Mouse (Mus musculus) forebrain, embryonic 16.5 days (tissue): ENCODE measurements around the gene Arpc4. TPM values are rescaled to one million over a fixed set of nuclear protein-coding genes. Genes with fewer than 3 reads are reported as not detected.
"Not testable (repeated sequence)": the region's sequence is repeated elsewhere in the genome, so short reads cannot be mapped to it uniquely, and the experiment has no call there.

Source experiments
- ATAC-seq: fragments of 200-750 bp; cut with Nextera tagmentation; 2 replicates; pipeline ENCODE4 v1.8.0; 2017; ENCODE audit warnings: mild to moderate bottlenecking, moderate library complexity
- H3K27ac ChIP-seq: fragments of 300-500 bp; sonication (generic); 2 replicates; pipeline ENCODE4 v1.5.1; 2014; ENCODE audit warnings: low read length, control low read depth
- H3K27me3 ChIP-seq: fragments of 300-500 bp; sonication (generic); replicated peaks from 2 replicates; pipeline ENCODE4 v1.6.1; 2014; ENCODE audit warnings: low read length; ENCODE audit not compliant: control insufficient read depth, insufficient read depth
- H3K36me3 ChIP-seq: fragments of 300-500 bp; sonication (generic); 2 replicates; pipeline ENCODE4 v1.6.1; 2014; ENCODE audit not compliant: control insufficient read depth, insufficient read depth
- H3K4me1 ChIP-seq: fragments of 300-500 bp; sonication (generic); replicated peaks from 2 replicates; pipeline ENCODE4 v1.6.1; 2014; ENCODE audit warnings: low read length; ENCODE audit not compliant: control insufficient read depth, insufficient read depth
- H3K4me2 ChIP-seq: fragments of 300-500 bp; sonication (generic); 2 replicates; pipeline ENCODE4 v1.6.1; 2014; ENCODE audit warnings: mild to moderate bottlenecking, low read length, control low read depth
- H3K4me3 ChIP-seq: fragments of 300-500 bp; sonication (generic); replicated peaks from 2 replicates; pipeline ENCODE4 v1.5.1; 2014; ENCODE audit warnings: mild to moderate bottlenecking, low read length, control low read depth
- H3K9ac ChIP-seq: fragments of 300-500 bp; sonication (generic); replicated peaks from 2 replicates; pipeline ENCODE4 v1.6.1; 2014; ENCODE audit warnings: low read depth, low read length, control low read depth
- H3K9me3 ChIP-seq: fragments of 300-500 bp; sonication (generic); 2 replicates; pipeline ENCODE4 v1.6.1; 2016; ENCODE audit warnings: low read length; ENCODE audit not compliant: control insufficient read depth
- WGBS: fragments of 180-500 bp; shearing (Covaris S2); extraction: QIAGEN DNeasy Blood & Tissue Kit; methylation state at CpG from one replicate; pipeline ENCODE4 v1.1.7; 2014; 5-methylcytosine and 5-hydroxymethylcytosine counted together
- polyA plus RNA-seq: library from polyadenylated mRNA; unstranded; fragments of >200 nt; fragmentation: Nextera tagmentation; extraction: Ambion mirVana; gene quantifications from 2 replicates; pipeline ENCODE4 v1.2.1, GENCODE M21; 2015

Arpc4 gene
- 407 and 414 TPM in 2 replicates for polyA plus RNA-seq

DNA sequence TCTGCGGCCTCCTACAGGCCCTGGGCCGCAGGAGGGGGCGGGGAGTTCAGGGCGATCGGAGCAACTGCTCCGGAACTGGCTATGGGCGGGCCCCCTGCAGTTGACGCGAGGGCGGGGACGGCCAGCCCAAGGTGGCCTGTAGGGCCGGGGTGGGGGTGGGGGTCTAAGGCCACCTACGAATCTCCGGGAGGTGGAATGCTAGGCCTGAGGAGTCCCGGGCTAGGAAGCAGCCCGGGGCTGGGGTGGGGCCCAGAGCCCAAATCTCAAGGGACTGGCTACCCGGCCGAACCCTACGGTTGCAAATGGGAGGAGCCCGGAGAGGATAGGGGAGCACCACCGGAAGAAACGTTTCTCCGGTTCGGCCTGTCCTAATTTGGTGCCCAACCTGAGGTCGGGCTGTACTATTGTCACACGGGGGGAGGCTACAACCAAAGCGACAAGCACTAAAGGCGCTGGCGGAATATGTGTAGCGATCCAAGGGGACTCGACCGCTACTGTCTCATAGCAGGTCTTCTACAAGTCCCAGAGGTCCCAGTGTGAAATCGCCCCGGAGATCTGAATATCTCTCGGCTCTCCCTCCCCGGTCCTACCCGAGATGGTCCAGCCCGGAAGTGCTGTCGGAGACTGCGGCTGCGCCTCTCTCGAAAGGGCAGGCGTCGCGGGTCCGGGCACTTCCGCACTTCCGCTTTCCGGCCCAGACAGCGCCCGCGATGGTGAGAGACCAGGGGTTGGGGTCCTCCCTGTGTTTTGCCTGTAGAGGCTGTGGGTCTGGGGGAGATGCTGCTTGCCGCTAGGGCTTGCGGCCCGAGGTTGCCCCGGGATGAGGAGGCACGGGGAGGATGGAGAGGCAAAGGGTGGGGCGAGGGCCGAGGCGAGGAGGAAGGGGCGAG, at the start of gene Arpc4, which contains the start of gene Tada3:
Arpc4 (plus strand) TSS at position 620 of the 890 bp plus-strand sequence.
Tada3 (minus strand) TSS at position 388 of the 890 bp plus-strand sequence.
- Histone ChIP-seq H3K4me1 (peaks cover 20% of the 10 kb centered on the region), H3K36me3 (peaks cover 24% of the 10 kb centered on the region), H3K4me3 (peak within 1 kb of the TSS; percentile 56), H3K4me2 (peak within 1 kb of the TSS; percentile 86), H3K9ac (peak within 1 kb of the TSS; percentile 95), H3K27me3 (no peaks in the 10 kb centered on the region), H3K27ac (peak within 1 kb of the TSS; percentile 91), H3K9me3 (no peaks in the 10 kb centered on the region)
- under 1% methylated on average over 60 of the region's 61 CpGs for WGBS
- ATAC-seq, result peak; percentile 95

GRCm38 (mm10) chr6:113329396-113329795, 48.5 kb upstream of the Arpc4 start:
- H3K27ac ChIP-seq, result no peak overlapping the region
- no peaks in the 10 kb centered on the region for H3K9me3 ChIP-seq
- no peak overlapping the region for H3K9ac ChIP-seq
- H3K4me3 ChIP-seq, result no peak overlapping the region
- H3K4me1 ChIP-seq, result peaks cover 16% of the 10 kb centered on the region
- peaks cover 4% of the 10 kb centered on the region for H3K36me3 ChIP-seq
- no peak for ATAC-seq
- no peaks in the 10 kb centered on the region for H3K27me3 ChIP-seq
- no peak overlapping the region for H3K4me2 ChIP-seq
- whole genome bisulfite sequencing, result 100% methylated on average over 1 of the region's 1 CpGs

DNA sequence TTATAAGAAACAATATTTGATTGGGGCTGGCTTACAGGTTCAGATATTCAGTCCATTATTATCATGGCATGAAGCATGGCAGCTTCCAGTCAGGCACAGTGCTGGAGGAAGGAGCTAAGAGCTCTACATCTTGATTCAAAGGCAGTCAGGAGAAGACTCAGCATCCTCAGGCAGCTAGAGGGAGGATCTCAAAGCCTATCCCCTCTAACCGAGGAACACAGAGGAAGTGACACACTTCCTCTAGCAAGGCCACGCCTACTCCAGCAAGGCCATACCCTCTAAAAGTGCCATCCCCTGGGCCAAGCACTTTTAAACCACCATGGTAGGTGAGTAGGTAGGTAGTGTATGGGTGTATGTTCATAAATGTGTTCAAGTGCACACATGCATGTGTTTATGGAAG, 47.4 kb upstream of the Arpc4 start:
- Histone ChIP-seq H3K27me3 (no peaks in the 10 kb centered on the region), H3K9ac (no peak overlapping the region), H3K4me1 (peaks cover 16% of the 10 kb centered on the region), H3K4me2 (no peak overlapping the region), H3K36me3 (peaks cover 12% of the 10 kb centered on the region; the same call in 1 of the 2 replicates), H3K9me3 (no peaks in the 10 kb centered on the region), H3K27ac (no peak overlapping the region), H3K4me3 (no peak overlapping the region)
- WGBS, result 68% methylated on average over 2 of the region's 2 CpGs
- no peak for ATAC-seq

DNA sequence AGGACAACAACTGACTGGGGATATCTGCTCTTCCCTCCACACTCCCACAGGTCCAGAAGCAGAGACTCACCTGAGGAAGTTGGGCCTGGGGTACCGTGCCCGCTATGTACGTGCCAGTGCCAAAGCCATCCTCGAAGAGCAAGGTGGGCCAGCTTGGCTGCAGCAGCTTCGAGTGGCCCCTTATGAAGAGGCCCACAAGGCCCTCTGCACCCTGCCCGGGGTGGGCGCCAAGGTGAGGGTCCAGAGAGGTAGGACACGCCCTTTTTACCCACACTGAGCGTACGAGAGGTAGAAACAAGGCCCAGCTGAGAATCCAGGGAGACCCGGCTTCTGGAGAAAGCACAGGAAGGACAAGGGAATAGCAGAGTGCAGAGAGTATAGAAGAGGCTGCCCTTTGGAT, 46.2 kb upstream of the Arpc4 start:
- 91% methylated on average over 11 of the region's 11 CpGs for WGBS
- no peak for ATAC-seq
- Histone ChIP-seq H3K4me3 (no peak overlapping the region), H3K36me3 (peaks cover 16% of the 10 kb centered on the region), H3K9ac (no peak overlapping the region), H3K27ac (no peak overlapping the region), H3K4me1 (peaks cover 11% of the 10 kb centered on the region), H3K9me3 (no peaks in the 10 kb centered on the region), H3K4me2 (no peak overlapping the region), H3K27me3 (no peaks in the 10 kb centered on the region)

- not testable (repeated sequence) for H3K9ac ChIP-seq, H3K27me3 ChIP-seq, H3K4me3 ChIP-seq, H3K4me2 ChIP-seq, H3K4me1 ChIP-seq, ATAC-seq, H3K27ac ChIP-seq, H3K9me3 ChIP-seq
- peaks cover 16% of the 10 kb centered on the region for H3K36me3 ChIP-seq
- 75% methylated on average over 6 of the region's 6 CpGs for WGBS
These were observed 45.2 kb upstream of the Arpc4 start for GRCm38 (mm10) chr6:113332734-113333133.

DNA sequence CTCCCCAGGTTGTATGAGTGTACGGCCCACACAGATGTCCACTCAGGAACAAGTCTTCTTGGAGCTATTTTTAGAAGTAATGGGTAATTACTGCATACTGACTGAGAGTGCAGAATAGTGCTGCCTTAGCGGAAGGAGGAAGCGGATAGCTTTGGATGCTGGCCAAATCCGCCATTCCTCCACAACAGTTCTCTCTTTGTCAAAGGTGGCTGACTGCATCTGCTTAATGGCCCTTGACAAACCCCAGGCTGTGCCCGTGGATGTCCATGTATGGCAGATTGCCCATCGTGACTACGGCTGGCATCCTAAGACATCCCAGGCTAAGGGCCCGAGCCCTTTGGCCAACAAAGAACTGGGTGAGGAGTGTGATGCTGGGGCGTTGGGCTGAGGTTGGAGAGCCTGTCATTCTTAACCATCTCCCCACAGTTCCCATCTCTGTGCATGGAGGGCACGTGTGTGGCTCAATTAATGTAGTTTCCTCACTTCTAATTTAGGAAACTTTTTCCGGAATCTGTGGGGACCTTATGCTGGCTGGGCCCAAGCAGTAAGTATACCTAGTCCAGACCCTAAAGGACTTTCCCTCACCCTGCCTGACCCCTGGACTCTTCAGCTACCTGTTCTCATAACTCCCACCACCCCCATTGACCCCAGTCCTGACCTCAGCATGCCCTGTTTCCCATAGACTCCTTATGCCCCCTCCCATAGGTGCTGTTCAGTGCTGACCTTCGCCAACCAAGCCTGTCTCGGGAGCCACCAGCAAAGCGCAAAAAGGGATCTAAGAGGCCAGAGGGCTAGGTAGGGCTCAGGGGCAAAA, 44.6 kb upstream of the Arpc4 start:
- peak overlapping the region; percentile 19; the same call in 1 of the 2 replicates for H3K27ac ChIP-seq
- no peaks in the 10 kb centered on the region for H3K27me3 ChIP-seq
- peaks cover 16% of the 10 kb centered on the region for H3K36me3 ChIP-seq
- no peak overlapping the region for H3K4me3 ChIP-seq
- WGBS, result 40% methylated on average over 14 of the region's 14 CpGs
- H3K4me1 ChIP-seq, result peaks cover 6% of the 10 kb centered on the region; the same call in 1 of the 2 replicates
- no peak overlapping the region for H3K9ac ChIP-seq
- no peaks in the 10 kb centered on the region for H3K9me3 ChIP-seq
- no peak overlapping the region for H3K4me2 ChIP-seq
- ATAC-seq, result peak; percentile 66

GRCm38 (mm10) chr6:113334216-113334615, 43.7 kb upstream of the Arpc4 start:
- Histone ChIP-seq H3K9ac (no peak overlapping the region), H3K9me3 (no peaks in the 10 kb centered on the region), H3K36me3 (peaks cover 16% of the 10 kb centered on the region), H3K4me1 (peaks cover 6% of the 10 kb centered on the region; the same call in 1 of the 2 replicates), H3K4me2 (no peak overlapping the region), H3K27me3 (no peaks in the 10 kb centered on the region), H3K4me3 (no peak overlapping the region), H3K27ac (no peak overlapping the region)
- no peak for ATAC-seq
- WGBS, result 74% methylated on average over 6 of the region's 6 CpGs

DNA sequence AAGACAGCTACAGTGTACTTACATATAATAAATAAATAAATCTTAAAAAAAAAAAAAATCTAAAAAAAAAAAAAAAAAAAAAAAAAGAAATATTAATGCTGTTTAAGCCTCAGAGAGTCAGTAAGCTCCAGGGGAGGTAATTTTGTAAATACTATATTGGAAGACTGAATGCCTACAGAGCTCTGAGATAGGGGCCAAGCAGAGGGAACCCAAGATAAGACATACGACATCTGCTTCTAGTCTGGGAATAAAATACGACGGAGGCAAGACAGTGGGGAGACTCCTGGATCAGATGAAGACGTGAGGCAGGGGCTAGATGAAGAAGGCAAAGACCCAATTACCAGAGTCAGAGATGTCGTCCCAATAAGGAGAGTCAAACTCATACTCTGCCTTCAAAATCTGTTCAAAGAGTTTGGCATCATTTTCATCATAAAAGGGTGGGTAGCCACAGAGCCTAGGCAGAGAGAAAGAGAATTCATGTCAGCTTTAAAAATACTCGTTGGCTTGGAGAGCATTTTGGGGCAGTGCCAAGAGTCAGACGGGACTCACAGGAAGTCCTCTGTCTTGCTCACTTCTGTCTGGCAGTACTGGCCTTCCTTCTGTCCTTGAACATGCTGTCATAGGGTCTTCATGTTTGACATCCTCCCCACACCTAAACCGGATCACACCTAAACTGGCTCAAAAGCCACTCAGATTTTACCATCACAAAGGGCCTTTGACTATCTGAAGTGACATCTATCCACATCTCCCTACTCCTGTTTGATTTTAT, 40.9 kb upstream of the Arpc4 start:
- 67% methylated on average over 8 of the region's 8 CpGs for WGBS
- Histone ChIP-seq H3K27ac (no peak overlapping the region), H3K9me3 (no peaks in the 10 kb centered on the region), H3K27me3 (no peaks in the 10 kb centered on the region), H3K4me3 (no peak overlapping the region), H3K4me2 (no peak overlapping the region), H3K36me3 (peaks cover 16% of the 10 kb centered on the region), H3K9ac (no peak overlapping the region), H3K4me1 (peaks cover 9% of the 10 kb centered on the region)
- no peak for ATAC-seq
